20 mouse cellular contexts compared by ENCODE assay signal in genomic region chr2:151907020-151907419, GRCm38 (mm10). TPM values are rescaled to one million over a fixed set of nuclear protein-coding genes. Genes with fewer than 3 reads are reported as not detected.
"Had no signal": no experiment of that assay in that cellular context is flagged by ENCODE, and none has a peak within 500 bp of the region (broad histone marks: within the 10 kb centered on the region; RNA-seq: fewer than 3 reads in every experiment).

No protein-coding gene starts in this region.

- ATAC-seq: midbrain, embryonic 16.5 days had no signal

- H3K9ac ChIP-seq: lung, embryonic 14.5 days; midbrain, embryonic 12.5 days; neural tube, embryonic 13.5 days; neural tube, embryonic 15.5 days had no signal

- H3K36me3 ChIP-seq: midbrain, embryonic 10.5 days; midbrain, embryonic 12.5 days; neural tube, embryonic 13.5 days; neural tube, embryonic 15.5 days had no signal

- H3K27me3 ChIP-seq: midbrain, embryonic 12.5 days; neural tube, embryonic 13.5 days; neural tube, embryonic 15.5 days had no signal

- H3K9me3 ChIP-seq: midbrain, embryonic 10.5 days; midbrain, embryonic 12.5 days; neural tube, embryonic 13.5 days; neural tube, embryonic 15.5 days had no signal

- H3K4me3 ChIP-seq: midbrain, embryonic 10.5 days; midbrain, embryonic 12.5 days; myocyte; neural tube, embryonic 13.5 days; neural tube, embryonic 15.5 days had no signal

- H3K4me2 ChIP-seq: lung, embryonic 14.5 days; midbrain, embryonic 12.5 days; neural tube, embryonic 13.5 days; neural tube, embryonic 15.5 days had no signal

- H3K27ac ChIP-seq: midbrain, embryonic 10.5 days; midbrain, embryonic 12.5 days; neural tube, embryonic 13.5 days; neural tube, embryonic 15.5 days had no signal

- DNase-seq: lung, adult 18-20 months; lung, embryonic 14.5 days; lung, postnatal 10 days; lung, postnatal 4 days; midbrain, embryonic 14.5 days; retina, postnatal 1 day; right cerebral cortex, adult 18-20 months; right cerebral cortex, postnatal 25 days; right cerebral cortex, postnatal 4 days; spleen, adult 18-20 months; thymus, adult 18-20 months; thymus, postnatal 14 days; thymus, postnatal 36 days had no signal

RNA-seq across cellular contexts. Expression of gene Angpt4, which starts 4.0 kb away (rescaled TPM):
- total RNA-seq: megakaryocyte-erythroid progenitor cell, adult 5-6 weeks had no signal
